Mouse (Mus musculus): ENCODE measurements around the gene Vgll1. TPM values are rescaled to one million over a fixed set of nuclear protein-coding genes. Genes with fewer than 3 reads are reported as not detected.

Gene Vgll1
- not detected for total RNA-seq (2021)
- long read RNA-seq: 0 reads

GRCm38 (mm10) chrX:57087806-57088205 lies at the start of gene Vgll1:
TSS of gene Vgll1 (plus strand) at chrX:57088106.
- no peak for DNase-seq (ENCODE audit: low spot score in 2 of 2)

GRCm38 (mm10) chrX:57042774-57043173 lies 45.1 kb upstream of the Vgll1 start, which contains the start of gene Brs3:
TSS of gene Brs3 (plus strand) at chrX:57043074.
- no peak for DNase-seq (ENCODE audit: low spot score in 2 of 2)

GRCm38 (mm10) chrX:57043869-57044268 lies 44.0 kb upstream of the Vgll1 start:
- no peak for DNase-seq (ENCODE audit: low spot score in 2 of 2)

GRCm38 (mm10) chrX:57052848-57053173 lies 35.1 kb upstream of the Vgll1 start:
- DNase-seq (ENCODE audit: low spot score in 2 of 2): no peak

DNA sequence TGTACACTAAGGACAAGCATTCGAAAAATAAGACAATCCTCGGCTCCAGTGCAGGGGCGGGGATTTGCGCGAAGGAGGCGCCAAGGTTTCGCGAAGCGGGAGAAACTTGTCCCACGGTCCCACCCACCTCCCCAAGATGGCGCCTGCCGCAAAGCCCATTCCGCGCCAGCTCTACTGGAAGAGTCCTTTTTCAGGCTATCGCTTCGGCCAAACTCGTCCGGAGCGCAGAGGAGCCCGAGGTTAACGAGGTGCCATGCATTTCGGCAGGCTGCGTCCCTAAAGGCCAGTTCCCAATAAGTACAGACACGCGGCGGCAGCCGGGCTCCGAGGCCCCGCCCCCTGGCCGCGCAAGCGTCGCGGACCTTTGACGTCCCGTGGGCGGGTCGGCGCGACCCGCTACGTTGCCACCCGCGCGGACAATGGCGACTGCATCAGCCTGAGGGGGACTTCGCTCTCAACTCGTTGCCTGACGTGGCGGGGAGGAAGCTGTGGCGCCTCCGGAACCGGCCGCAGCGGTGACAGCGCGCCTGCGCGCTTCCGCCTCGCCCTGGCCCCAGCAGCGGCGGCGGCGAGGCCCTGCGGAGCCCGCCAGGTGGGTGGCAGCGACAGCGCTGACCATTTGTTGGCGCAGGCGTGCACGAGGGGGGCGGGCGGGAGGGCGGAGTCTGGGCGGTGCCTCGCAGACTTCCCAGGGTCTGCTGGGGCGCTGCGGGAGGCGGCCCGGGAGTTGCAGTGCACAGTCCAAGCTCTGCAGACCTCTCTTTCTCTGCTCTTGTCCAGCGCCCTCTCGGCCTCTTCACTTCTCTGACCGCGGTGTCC lies 34.5 kb upstream of the Vgll1 start, which contains the start of gene Htatsf1:
Htatsf1 (plus strand) TSS at position 410 of the 819 bp plus-strand sequence.
- DNase-seq (ENCODE audit: low spot score in 2 of 2): peak; percentile 70 to 78

DNA sequence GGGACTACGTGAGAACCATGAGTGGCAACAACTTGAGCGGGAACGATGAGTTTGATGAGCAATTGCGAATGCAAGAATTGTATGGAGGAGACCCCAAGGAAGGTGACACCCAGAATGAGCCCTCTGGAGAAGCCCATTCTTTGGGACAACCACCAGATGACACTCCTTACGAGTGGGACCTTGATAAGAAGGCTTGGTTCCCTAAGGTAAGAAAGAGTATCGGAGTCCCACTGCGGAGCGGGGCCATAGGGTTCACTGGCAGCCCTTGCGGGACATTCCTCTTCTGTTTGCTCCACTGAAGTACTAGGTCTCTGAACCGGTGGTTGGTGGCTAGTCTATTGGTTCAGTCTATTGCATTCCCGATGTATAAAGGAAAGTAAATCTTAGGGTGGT lies 33.9 kb upstream of the Vgll1 start:
- no peak for DNase-seq (ENCODE audit: low spot score in 2 of 2)

DNA sequence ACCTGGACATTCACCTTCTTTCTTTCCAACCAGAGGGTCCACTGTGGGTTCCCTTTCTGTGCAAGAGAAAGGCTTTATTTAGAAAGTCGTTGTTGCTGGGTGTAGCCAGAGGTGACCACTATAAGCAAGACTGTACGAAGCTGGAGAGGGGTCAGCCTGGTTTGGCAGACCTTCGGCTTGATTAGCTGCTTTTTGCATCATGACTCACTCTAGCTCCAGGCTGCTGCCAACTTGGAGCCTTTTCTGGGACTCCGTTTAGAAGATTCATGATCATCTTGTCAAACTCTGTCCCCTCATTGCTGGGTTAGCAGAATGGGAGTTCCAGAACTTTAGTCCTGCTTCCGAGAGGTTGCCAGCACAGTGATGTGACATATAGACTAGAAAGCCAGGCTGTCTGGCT lies 6.4 kb upstream of the Vgll1 start:
- no peak for DNase-seq (ENCODE audit: low spot score in 2 of 2)

DNA sequence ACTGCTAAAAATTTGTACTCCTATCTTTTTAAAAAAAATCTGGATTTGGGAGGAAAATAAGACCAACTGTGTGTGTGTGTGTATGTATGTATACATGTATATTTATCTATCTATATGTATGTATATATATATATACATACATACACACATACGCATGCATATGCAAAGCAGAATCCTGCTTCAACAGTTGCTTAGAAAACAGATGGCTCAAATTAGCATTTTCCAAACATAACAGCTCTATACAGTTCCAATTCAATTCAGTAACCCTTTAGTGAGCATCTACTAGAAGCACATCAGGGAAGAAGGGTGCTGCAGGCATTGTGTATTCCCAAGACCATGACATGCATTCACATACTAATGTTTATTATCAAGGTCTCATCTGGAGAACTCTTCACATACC lies 15.5 kb downstream of the Vgll1 start:
- DNase-seq (ENCODE audit: low spot score in 2 of 2): no peak

DNA sequence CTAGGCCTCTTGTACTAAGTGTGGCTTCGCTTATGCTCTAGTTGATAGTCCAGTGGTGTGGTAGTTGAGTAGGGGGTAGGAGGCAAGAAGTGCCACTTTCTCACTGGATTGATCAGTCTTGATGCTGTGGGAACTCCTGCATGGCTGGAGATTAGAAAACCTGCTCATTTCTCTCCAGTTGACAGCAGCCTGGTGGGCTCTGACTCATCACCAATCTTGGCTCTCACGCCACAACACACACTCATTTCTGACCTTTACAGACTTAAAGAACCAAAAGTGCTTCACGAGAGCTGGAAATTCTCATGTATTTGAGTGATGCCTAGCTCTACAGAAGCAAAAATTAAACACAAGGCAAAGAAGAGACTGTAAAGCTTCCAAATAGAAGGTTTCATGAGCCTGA lies 19.1 kb downstream of the Vgll1 start:
- no peak for DNase-seq (ENCODE audit: low spot score in 2 of 2)

- DNase-seq (ENCODE audit: low spot score in 2 of 2): peak in 1 of 2 experiments; percentile 10
Observed at GRCm38 (mm10) chrX:57118143-57118542, 30.2 kb downstream of the Vgll1 start.

DNA sequence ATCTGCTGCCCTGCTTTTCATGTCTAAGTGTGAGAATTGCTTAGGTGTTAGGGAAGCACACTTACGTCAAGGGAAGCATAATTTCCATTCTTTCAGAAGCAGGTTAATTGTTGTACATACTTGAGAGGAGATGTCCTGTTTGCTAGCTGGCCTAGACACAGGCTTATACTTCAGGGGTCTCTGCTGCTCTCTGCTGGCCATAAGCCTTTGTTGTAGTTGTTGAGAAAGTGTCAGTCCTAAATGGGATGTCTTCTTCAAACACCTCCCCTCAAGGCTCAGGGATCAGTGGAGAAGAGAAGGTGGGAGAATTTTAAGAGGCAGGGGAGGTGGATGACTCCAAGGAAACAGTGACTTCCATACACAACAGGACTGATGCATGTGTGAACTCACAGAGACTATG lies 32.9 kb downstream of the Vgll1 start:
- no peak for DNase-seq (ENCODE audit: low spot score in 2 of 2)

DNA sequence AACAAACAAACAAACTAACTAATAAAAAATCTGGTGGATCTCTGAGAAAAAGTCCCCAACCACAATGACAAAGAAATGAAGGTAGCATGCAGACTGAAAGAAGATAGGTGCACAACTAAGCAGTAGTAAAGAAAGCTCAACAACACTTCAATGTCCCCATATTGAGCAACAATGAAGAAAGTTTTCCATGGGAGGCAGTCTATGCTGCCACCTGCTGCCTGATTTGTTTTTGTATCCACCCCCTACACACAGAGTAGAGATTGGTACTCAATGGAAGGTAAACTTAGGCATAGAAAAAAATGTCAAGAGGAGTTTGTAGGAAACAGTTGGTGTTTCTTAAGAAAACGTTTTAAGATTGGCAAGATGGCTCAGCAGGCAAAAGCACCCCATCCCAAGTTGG lies 42.7 kb downstream of the Vgll1 start:
- DNase-seq (ENCODE audit: low spot score in 2 of 2): no peak

DNA sequence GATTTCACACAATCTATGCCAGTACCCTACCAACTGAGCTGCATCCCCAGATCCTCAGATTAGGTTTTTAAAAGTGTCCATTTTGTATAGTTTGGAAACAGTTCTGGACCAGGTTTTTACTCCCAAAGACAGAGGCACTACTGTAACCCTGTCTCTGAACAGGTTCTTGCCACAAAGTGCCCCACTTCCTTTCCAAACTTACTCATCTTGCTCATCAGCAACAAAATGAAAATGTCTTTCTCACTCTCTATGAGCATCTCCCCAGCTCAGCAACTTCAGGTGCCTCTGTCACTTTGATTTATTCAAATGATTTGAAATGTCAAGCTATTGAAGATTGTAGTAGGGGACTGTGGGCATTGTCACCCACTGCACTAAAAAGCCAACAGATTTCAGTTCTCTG lies 49.7 kb downstream of the Vgll1 start:
- DNase-seq (ENCODE audit: low spot score in 2 of 2): no peak

GRCm38 (mm10) chrX:57153520-57153919 lies 65.6 kb downstream of the Vgll1 start:
- no peak for DNase-seq (ENCODE audit: low spot score in 2 of 2)

Other genes with a start within 250 kb of the Vgll1 start
- gene Adgrg4, start 217.9 kb upstream of the Vgll1 start, total RNA-seq (2021): not detected
- not detected for gene Brs3, start 45.0 kb upstream of the Vgll1 start, total RNA-seq (2021)
- 10 to 100 TPM; 57.8 to 59.0 TPM for gene Htatsf1, start 34.5 kb upstream of the Vgll1 start, total RNA-seq (2021)
- gene Cd40lg, start 124.0 kb downstream of the Vgll1 start, total RNA-seq (2021): not detected